Mouse (Mus musculus) ovary, postnatal 10 days (tissue): ENCODE data around the gene Shq1.

Source experiments
- DNase-seq: peaks from one replicate; pipeline ENCODE4 v3.0.0; 2022; ENCODE audit warnings: low spot score

Gene Shq1

GRCm38 (mm10) chr6:100668858-100669257, 2.1 kb downstream of the Shq1 start:
- no peak for DNase-seq

GRCm38 (mm10) chr6:100667644-100668043, 3.3 kb downstream of the Shq1 start:
- DNase-seq: no peak

- DNase-seq: no peak
Measured at GRCm38 (mm10) chr6:100662224-100662623, 8.7 kb downstream of the Shq1 start.

GRCm38 (mm10) chr6:100660395-100660794, 10.6 kb downstream of the Shq1 start:
- no peak for DNase-seq

- no peak for DNase-seq
Measured at GRCm38 (mm10) chr6:100652535-100652934, 18.4 kb downstream of the Shq1 start.

GRCm38 (mm10) chr6:100647196-100647595, 23.8 kb downstream of the Shq1 start:
- no peak for DNase-seq

- no peak for DNase-seq
Measured at GRCm38 (mm10) chr6:100645469-100646201, 25.3 kb downstream of the Shq1 start.

GRCm38 (mm10) chr6:100644631-100645030, 26.3 kb downstream of the Shq1 start:
- DNase-seq: no peak

GRCm38 (mm10) chr6:100642786-100643185, 28.2 kb downstream of the Shq1 start:
- DNase-seq: no peak

GRCm38 (mm10) chr6:100640591-100640990, 30.4 kb downstream of the Shq1 start:
- DNase-seq: no peak

GRCm38 (mm10) chr6:100629086-100629485, 41.9 kb downstream of the Shq1 start:
- no peak for DNase-seq

GRCm38 (mm10) chr6:100628223-100628622, 42.7 kb downstream of the Shq1 start:
- no peak for DNase-seq

GRCm38 (mm10) chr6:100623922-100624321, 47.0 kb downstream of the Shq1 start:
- DNase-seq: no peak

- no peak for DNase-seq
Measured at GRCm38 (mm10) chr6:100622861-100623507, 48.0 kb downstream of the Shq1 start.

GRCm38 (mm10) chr6:100620411-100620810, 50.5 kb downstream of the Shq1 start:
- no peak for DNase-seq

- no peak for DNase-seq
Measured at GRCm38 (mm10) chr6:100619309-100619708, 51.6 kb downstream of the Shq1 start.

- DNase-seq: no peak
Measured at GRCm38 (mm10) chr6:100616133-100616532, 54.8 kb downstream of the Shq1 start.

- no peak for DNase-seq
Measured at GRCm38 (mm10) chr6:100613593-100614267, 57.2 kb downstream of the Shq1 start.

GRCm38 (mm10) chr6:100610897-100611575, 59.9 kb downstream of the Shq1 start:
- DNase-seq: no peak

GRCm38 (mm10) chr6:100610182-100610581, 60.8 kb downstream of the Shq1 start:
- DNase-seq: no peak

- DNase-seq: no peak
Measured at GRCm38 (mm10) chr6:100609256-100609655, 61.7 kb downstream of the Shq1 start.

- DNase-seq: no peak
Measured at GRCm38 (mm10) chr6:100608429-100608828, 62.5 kb downstream of the Shq1 start.

GRCm38 (mm10) chr6:100606805-100607204, 64.2 kb downstream of the Shq1 start:
- no peak for DNase-seq
